Mouse (Mus musculus): ENCODE results near the gene Kcna4. TPM values are rescaled to one million over a fixed set of nuclear protein-coding genes. Genes with fewer than 3 reads are reported as not detected.
A peak's percentile ranks its signal among the peaks of the same experiment; 100 is the strongest.

The Kcna4 gene
- total RNA-seq (2014; rRNA removed), result not detected in 2 replicates
- polyA plus RNA-seq (2012; rRNA removed), result not detected in 2 replicates

DNA sequence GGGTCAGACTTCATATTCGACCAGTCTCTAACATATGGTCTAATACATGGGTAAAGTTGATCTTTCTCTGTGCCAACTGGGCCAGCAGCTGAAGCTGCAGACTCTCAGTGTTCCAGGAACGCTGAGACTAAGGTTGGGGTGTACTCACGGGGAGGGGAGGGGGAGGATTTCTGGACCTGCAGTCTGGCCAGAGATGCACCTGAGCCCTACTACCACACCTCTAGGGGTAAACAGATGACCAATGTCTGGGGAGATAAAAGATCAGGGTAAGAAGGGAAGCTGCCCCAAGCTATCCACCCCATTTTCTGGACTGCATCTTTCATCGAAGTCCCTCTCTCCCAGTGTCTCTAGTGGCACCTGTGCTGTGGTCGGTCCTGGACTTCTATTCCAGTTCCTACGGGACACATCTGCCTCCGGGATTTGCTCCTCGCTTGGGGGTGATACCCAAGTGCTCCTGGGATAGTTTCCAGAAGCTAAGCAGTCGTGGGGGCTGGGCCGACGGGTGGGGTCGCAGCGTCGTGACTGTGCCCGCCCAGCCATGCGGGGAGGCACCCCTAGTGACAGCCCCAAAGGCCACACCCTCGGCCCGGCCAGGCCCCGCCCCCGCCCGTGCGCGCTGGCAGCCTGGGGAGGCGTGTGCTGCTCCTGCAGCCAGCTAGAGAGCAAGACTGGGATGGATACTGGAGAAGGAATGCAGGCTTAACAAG is at the start of gene Kcna4:
Gene Kcna4 (plus strand): TSS at position 650 of the 707 bp plus-strand sequence.
- 6% methylated on average over 24 of the region's 24 CpGs for whole genome bisulfite sequencing
- no peak within 1 kb of the TSS for H3K4me3 ChIP-seq (ENCODE audit: insufficient read depth, low read depth, low read length)

GRCm38 (mm10) chr2:107258091-107258490 is 32.3 kb upstream of the Kcna4 start:
- no peak overlapping the region for H3K4me3 ChIP-seq (ENCODE audit: insufficient read depth, low read depth, low read length)
- 71% methylated on average over 3 of the region's 3 CpGs for WGBS
- no peaks in the 10 kb centered on the region for H3K4me1 ChIP-seq (ENCODE audit: control insufficient read depth, insufficient read depth, low read length)
- no peaks in the 10 kb centered on the region for H3K79me2 ChIP-seq (ENCODE audit: control insufficient read depth, insufficient read depth, low read length)
- no peaks in the 10 kb centered on the region for H3K27me3 ChIP-seq (ENCODE audit: control insufficient read depth, insufficient read depth, low read length)
- no peak for TF ChIP-seq POLR2A (IDR thresholded peaks at IDR 0.05; ENCODE audit: extremely low read depth, insufficient read depth, low read length)
- no peak for TF ChIP-seq CTCF (IDR thresholded peaks at IDR 0.05; ENCODE audit: low read depth, low read length)
- H3K36me3 ChIP-seq (ENCODE audit: control insufficient read depth, insufficient read depth, low read length), result no peaks in the 10 kb centered on the region
- H3K9ac ChIP-seq (ENCODE audit: low read depth, low read length), result no peak overlapping the region
- no peak overlapping the region for H3K27ac ChIP-seq (replicated peaks; ENCODE audit: insufficient read depth, low read depth, low read length)
- no peak for DNase-seq (ENCODE audit: extremely low read depth, low read depth, low spot score)

More for the DNA sequence above, at the start of gene Kcna4:
- Histone ChIP-seq H3K27me3 (ENCODE audit: control insufficient read depth, insufficient read depth, low read length) (no peaks in the 10 kb centered on the region), H3K27ac (replicated peaks; ENCODE audit: insufficient read depth, low read depth, low read length) (no peak within 1 kb of the TSS), H3K4me1 (ENCODE audit: control insufficient read depth, insufficient read depth, low read length) (no peaks in the 10 kb centered on the region), H3K79me2 (ENCODE audit: control insufficient read depth, insufficient read depth, low read length) (no peaks in the 10 kb centered on the region), H3K9ac (ENCODE audit: low read depth, low read length) (no peak within 1 kb of the TSS), H3K36me3 (ENCODE audit: control insufficient read depth, insufficient read depth, low read length) (no peaks in the 10 kb centered on the region)
- TF ChIP-seq POLR2A (IDR thresholded peaks at IDR 0.05; ENCODE audit: extremely low read depth, insufficient read depth, low read length), result no peak
- no peak for TF ChIP-seq CTCF (IDR thresholded peaks at IDR 0.05; ENCODE audit: low read depth, low read length)
- no peak for DNase-seq (ENCODE audit: extremely low read depth, low read depth, low spot score)

DNA sequence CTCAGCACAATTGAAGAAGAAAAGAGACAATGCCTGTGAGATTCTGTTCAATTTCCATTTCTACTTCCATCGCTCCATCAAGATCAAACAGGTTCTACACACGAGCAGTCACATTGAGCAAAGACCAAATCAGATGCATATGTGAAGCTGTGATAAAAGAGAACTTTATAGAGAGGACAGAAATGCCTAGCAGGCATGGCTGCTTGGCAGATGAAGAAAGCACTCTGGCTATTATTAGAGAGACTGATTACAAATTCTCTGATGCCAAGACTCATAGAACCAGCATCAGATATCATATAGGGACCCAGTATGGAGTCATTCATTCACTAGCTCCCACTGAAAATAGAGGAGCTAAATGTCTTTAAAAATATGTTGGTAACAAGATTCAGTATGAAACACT is 24.2 kb upstream of the Kcna4 start:
- Histone ChIP-seq H3K9ac (ENCODE audit: low read depth, low read length) (no peak overlapping the region), H3K79me2 (ENCODE audit: control insufficient read depth, insufficient read depth, low read length) (no peaks in the 10 kb centered on the region), H3K27ac (replicated peaks; ENCODE audit: insufficient read depth, low read depth, low read length) (no peak overlapping the region), H3K27me3 (ENCODE audit: control insufficient read depth, insufficient read depth, low read length) (no peaks in the 10 kb centered on the region), H3K36me3 (ENCODE audit: control insufficient read depth, insufficient read depth, low read length) (no peaks in the 10 kb centered on the region), H3K4me1 (ENCODE audit: control insufficient read depth, insufficient read depth, low read length) (no peaks in the 10 kb centered on the region), H3K4me3 (ENCODE audit: insufficient read depth, low read depth, low read length) (no peak overlapping the region)
- no peak for DNase-seq (ENCODE audit: extremely low read depth, low read depth, low spot score)
- TF ChIP-seq CTCF (IDR thresholded peaks at IDR 0.05; ENCODE audit: low read depth, low read length), result no peak
- TF ChIP-seq POLR2A (IDR thresholded peaks at IDR 0.05; ENCODE audit: extremely low read depth, insufficient read depth, low read length), result no peak
- 66% methylated on average over 2 of the region's 2 CpGs for WGBS

DNA sequence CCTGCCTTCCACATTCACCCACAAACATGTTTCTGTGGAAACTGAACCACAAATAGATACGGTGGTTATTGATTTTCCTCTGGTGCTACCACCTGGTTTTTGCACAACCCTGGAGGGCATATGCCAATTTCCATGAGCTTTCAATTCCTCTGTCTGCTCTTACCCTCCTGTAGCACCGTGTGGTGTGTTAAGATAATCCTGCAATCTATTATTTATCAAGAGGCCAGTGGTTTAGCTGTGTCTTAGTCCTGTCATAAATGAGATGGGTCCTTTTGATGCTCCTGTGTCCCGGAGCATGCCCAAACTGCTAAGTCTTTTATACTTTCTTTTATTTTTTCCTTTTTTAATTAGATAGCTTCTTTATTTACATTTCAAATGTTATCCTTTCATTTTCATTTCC is 20.4 kb upstream of the Kcna4 start:
- H3K79me2 ChIP-seq (ENCODE audit: control insufficient read depth, insufficient read depth, low read length), result no peaks in the 10 kb centered on the region
- no peaks in the 10 kb centered on the region for H3K36me3 ChIP-seq (ENCODE audit: control insufficient read depth, insufficient read depth, low read length)
- DNase-seq (ENCODE audit: extremely low read depth, low read depth, low spot score), result peak; percentile 11
- no peak overlapping the region for H3K4me3 ChIP-seq (ENCODE audit: insufficient read depth, low read depth, low read length)
- no peak for TF ChIP-seq POLR2A (IDR thresholded peaks at IDR 0.05; ENCODE audit: extremely low read depth, insufficient read depth, low read length)
- no peak for TF ChIP-seq CTCF (IDR thresholded peaks at IDR 0.05; ENCODE audit: low read depth, low read length)
- no peaks in the 10 kb centered on the region for H3K27me3 ChIP-seq (ENCODE audit: control insufficient read depth, insufficient read depth, low read length)
- no peaks in the 10 kb centered on the region for H3K4me1 ChIP-seq (ENCODE audit: control insufficient read depth, insufficient read depth, low read length)
- no peak overlapping the region for H3K9ac ChIP-seq (ENCODE audit: low read depth, low read length)
- 73% methylated on average over 3 of the region's 3 CpGs for WGBS
- no peak overlapping the region for H3K27ac ChIP-seq (replicated peaks; ENCODE audit: insufficient read depth, low read depth, low read length)

- Histone ChIP-seq H3K9ac (ENCODE audit: low read depth, low read length) (no peak overlapping the region), H3K79me2 (ENCODE audit: control insufficient read depth, insufficient read depth, low read length) (no peaks in the 10 kb centered on the region), H3K27me3 (ENCODE audit: control insufficient read depth, insufficient read depth, low read length) (no peaks in the 10 kb centered on the region), H3K4me3 (ENCODE audit: insufficient read depth, low read depth, low read length) (no peak overlapping the region), H3K36me3 (ENCODE audit: control insufficient read depth, insufficient read depth, low read length) (no peaks in the 10 kb centered on the region), H3K27ac (replicated peaks; ENCODE audit: insufficient read depth, low read depth, low read length) (no peak overlapping the region), H3K4me1 (ENCODE audit: control insufficient read depth, insufficient read depth, low read length) (no peaks in the 10 kb centered on the region)
- DNase-seq (ENCODE audit: extremely low read depth, low read depth, low spot score), result no peak
- 3% methylated on average over 12 of the region's 12 CpGs for WGBS
- TF ChIP-seq POLR2A (IDR thresholded peaks at IDR 0.05; ENCODE audit: extremely low read depth, insufficient read depth, low read length), result no peak
- TF ChIP-seq CTCF (IDR thresholded peaks at IDR 0.05; ENCODE audit: low read depth, low read length), result no peak
Measured at GRCm38 (mm10) chr2:107290697-107291019, 219 bp downstream of the Kcna4 start.

GRCm38 (mm10) chr2:107291142-107291541 is 703 bp downstream of the Kcna4 start:
- no peaks in the 10 kb centered on the region for H3K79me2 ChIP-seq (ENCODE audit: control insufficient read depth, insufficient read depth, low read length)
- H3K4me3 ChIP-seq (ENCODE audit: insufficient read depth, low read depth, low read length), result no peak overlapping the region
- no peaks in the 10 kb centered on the region for H3K4me1 ChIP-seq (ENCODE audit: control insufficient read depth, insufficient read depth, low read length)
- no peak for TF ChIP-seq CTCF (IDR thresholded peaks at IDR 0.05; ENCODE audit: low read depth, low read length)
- no peak for TF ChIP-seq POLR2A (IDR thresholded peaks at IDR 0.05; ENCODE audit: extremely low read depth, insufficient read depth, low read length)
- H3K27ac ChIP-seq (replicated peaks; ENCODE audit: insufficient read depth, low read depth, low read length), result no peak overlapping the region
- H3K36me3 ChIP-seq (ENCODE audit: control insufficient read depth, insufficient read depth, low read length), result no peaks in the 10 kb centered on the region
- H3K27me3 ChIP-seq (ENCODE audit: control insufficient read depth, insufficient read depth, low read length), result no peaks in the 10 kb centered on the region
- DNase-seq (ENCODE audit: extremely low read depth, low read depth, low spot score), result no peak
- no peak overlapping the region for H3K9ac ChIP-seq (ENCODE audit: low read depth, low read length)
- 8% methylated on average over 16 of the region's 16 CpGs for WGBS

Measured in liver, adult 2 months (tissue).